Mouse (Mus musculus) heart, postnatal 0 days (tissue): ENCODE data around the gene Capzb. TPM values are rescaled to one million over a fixed set of nuclear protein-coding genes. Genes with fewer than 3 reads are reported as not detected.

Experiments
- ATAC-seq: fragments of 200-750 bp; cut with Nextera tagmentation; 2 replicates; pipeline ENCODE4 v1.8.0; 2017; ENCODE audit warnings: low read depth, moderate number of reproducible peaks, moderate library complexity; ENCODE audit not compliant: insufficient read depth
- DNase-seq: peaks from one replicate; pipeline ENCODE4 v3.0.0-alpha.2; 2016; ENCODE audit warnings: low spot score
- H3K27ac ChIP-seq: fragments of 300-500 bp; sonication (generic); 2 replicates; pipeline ENCODE4 v1.5.1; 2014; ENCODE audit warnings: low read depth, mild to moderate bottlenecking
- H3K27me3 ChIP-seq: fragments of 300-500 bp; sonication (generic); 2 replicates; pipeline ENCODE4 v1.6.1; 2014; ENCODE audit warnings: low read length, mixed read lengths; ENCODE audit not compliant: control insufficient read depth, insufficient read depth
- H3K36me3 ChIP-seq: fragments of 300-500 bp; sonication (generic); replicated peaks from 2 replicates; pipeline ENCODE4 v1.6.1; 2014; ENCODE audit warnings: low read length, mixed read lengths; ENCODE audit not compliant: control insufficient read depth, insufficient read depth
- H3K4me1 ChIP-seq: fragments of 300-500 bp; sonication (generic); 2 replicates; pipeline ENCODE4 v1.6.1; 2014; ENCODE audit warnings: antibody characterized with exemption; ENCODE audit not compliant: control insufficient read depth, insufficient read depth
- H3K4me2 ChIP-seq: fragments of 300-500 bp; sonication (generic); 2 replicates; pipeline ENCODE4 v1.6.1; 2014; ENCODE audit warnings: low read depth, mild to moderate bottlenecking, low read length, moderate library complexity
- H3K4me3 ChIP-seq: fragments of 300-500 bp; sonication (generic); 2 replicates; pipeline ENCODE4 v1.5.1; 2014; ENCODE audit warnings: low read depth, low read length
- H3K9ac ChIP-seq: fragments of 300-500 bp; sonication (generic); replicated peaks from 2 replicates; pipeline ENCODE4 v1.6.1; 2014; ENCODE audit warnings: low read depth, low read length, mixed read lengths
- H3K9me3 ChIP-seq: fragments of 300-500 bp; sonication (generic); replicated peaks from 2 replicates; pipeline ENCODE4 v1.6.1; 2016; ENCODE audit warnings: low read length; ENCODE audit not compliant: control insufficient read depth
- CTCF ChIP-seq: IDR thresholded peaks from 2 replicates; pipeline ENCODE4 v1.5.1; 2016; ENCODE audit warnings: antibody characterized with exemption, control low read depth, low read depth
- EP300 ChIP-seq: IDR thresholded peaks from 2 replicates; pipeline ENCODE4 v1.6.1; 2016; ENCODE audit warnings: antibody characterized with exemption, low read depth
- WGBS: fragments of 180-500 bp; shearing (Covaris S2); extraction: QIAGEN DNeasy Blood & Tissue Kit; methylation state at CpG from one replicate; pipeline ENCODE4 v1.1.7; 2014; 5-methylcytosine and 5-hydroxymethylcytosine counted together
- polyA plus RNA-seq: library from polyadenylated mRNA; unstranded; fragments of >200 nt; fragmentation: Nextera tagmentation; extraction: Ambion mirVana; gene quantifications from 2 replicates; pipeline ENCODE4 v1.2.1, GENCODE M21; 2015
- total RNA-seq: library from RNA; depleted of rRNA; stranded (reverse); fragments of >200 nt; gene quantifications from 2 replicates; pipeline ENCODE4 v1.2.3, GENCODE M21; 2014; ENCODE audit warnings: low replicate concordance

Gene Capzb
- total and polyA plus RNA-seq, 2 experiments from 2014 or later, result 131 to 363 TPM

DNA sequence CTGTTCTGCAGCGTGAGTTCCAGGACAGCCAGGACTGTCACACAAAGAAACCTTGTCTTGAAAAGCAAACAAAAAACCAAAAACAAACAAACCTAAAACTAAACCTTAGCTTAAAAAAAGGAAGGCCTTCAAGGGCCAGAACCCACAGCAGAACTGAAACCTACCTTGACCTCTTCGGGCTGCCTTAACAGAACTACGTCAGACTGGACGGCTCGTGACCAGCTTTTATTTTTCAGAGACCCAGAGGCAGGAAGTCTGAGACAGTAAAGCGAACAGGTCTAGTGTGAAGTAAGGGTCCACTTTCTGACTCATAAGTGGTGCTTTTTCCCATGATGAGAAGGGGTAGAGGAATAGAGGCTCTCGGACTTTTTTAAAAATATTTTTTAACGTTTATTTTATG lies 26.5 kb upstream of the Capzb start:
- DNase-seq (no peak), ATAC-seq (no peak)
- H3K4me2 ChIP-seq, result no peak overlapping the region
- no peaks in the 10 kb centered on the region for H3K27me3 ChIP-seq
- no peak overlapping the region for H3K9ac ChIP-seq
- 82% methylated on average over 8 of the region's 8 CpGs for WGBS
- H3K27ac ChIP-seq, result no peak overlapping the region
- H3K36me3 ChIP-seq, result no peaks in the 10 kb centered on the region
- H3K9me3 ChIP-seq, result no peaks in the 10 kb centered on the region
- no peak for TF ChIP-seq CTCF
- no peak for TF ChIP-seq EP300
- no peaks in the 10 kb centered on the region for H3K4me1 ChIP-seq
- no peak overlapping the region for H3K4me3 ChIP-seq

DNA sequence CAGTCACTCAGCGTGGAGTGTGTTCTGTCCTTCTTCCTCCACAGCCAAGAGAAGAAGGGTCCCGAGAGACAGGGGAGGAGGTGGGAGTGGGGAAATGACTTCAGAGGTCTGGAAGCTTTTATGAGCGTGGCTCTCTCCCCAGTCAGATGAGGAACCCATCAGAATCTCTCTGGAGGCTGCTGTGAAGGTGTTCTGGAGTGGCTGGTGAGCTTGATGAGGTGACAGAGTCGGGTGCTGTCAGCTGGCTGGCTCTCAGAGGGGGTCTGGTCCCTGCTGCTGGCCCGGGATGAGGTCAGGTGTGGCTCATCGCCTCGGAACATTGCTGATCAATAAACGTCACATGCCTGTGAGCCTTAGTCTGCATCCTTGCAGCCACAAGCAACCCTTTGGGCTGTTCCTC lies 25.6 kb upstream of the Capzb start:
- TF ChIP-seq EP300 (no peak), CTCF (no peak)
- Histone ChIP-seq H3K4me1 (no peaks in the 10 kb centered on the region), H3K4me3 (no peak overlapping the region), H3K4me2 (no peak overlapping the region), H3K9me3 (no peaks in the 10 kb centered on the region), H3K27ac (no peak overlapping the region), H3K36me3 (no peaks in the 10 kb centered on the region), H3K9ac (no peak overlapping the region), H3K27me3 (no peaks in the 10 kb centered on the region)
- ATAC-seq, result no peak
- DNase-seq, result no peak
- WGBS, result 44% methylated on average over 8 of the region's 8 CpGs

DNA sequence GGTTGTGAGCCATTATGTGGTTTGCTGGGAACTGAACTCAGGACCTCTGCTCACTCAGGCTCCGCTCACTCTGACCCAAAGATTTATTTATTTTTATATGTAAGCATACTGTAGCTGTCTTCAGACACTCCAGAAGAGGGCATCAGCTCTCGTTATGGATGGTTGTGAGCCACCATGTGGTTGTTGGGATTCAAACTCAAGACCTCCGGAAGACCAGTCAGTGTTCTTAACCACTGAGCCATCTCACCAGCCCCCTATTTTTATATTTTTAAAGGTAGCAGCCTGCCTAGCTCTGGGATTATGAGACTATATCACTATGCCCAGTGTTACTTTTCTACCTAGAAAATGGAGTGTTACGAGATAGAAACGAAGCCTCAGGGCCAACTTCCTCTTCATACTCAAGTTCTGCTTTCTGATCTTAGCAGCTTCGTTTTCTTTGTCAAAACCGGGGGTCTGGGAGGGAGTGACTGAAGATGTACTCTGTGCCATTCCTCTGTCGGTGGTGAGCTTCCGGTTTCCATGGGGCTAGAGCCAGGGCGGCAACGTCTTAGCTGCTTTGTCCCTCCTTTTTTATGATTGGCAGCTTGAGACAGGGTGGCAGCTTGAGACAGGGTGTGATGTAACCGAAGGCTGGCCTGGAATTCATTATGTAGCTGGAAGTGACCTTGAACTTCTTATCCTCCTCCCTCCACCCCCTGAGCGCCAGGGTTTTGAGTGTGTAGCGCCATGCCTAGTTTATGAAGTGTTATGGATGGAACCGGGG lies 23.5 kb upstream of the Capzb start:
- WGBS, result 71% methylated on average over 15 of the region's 15 CpGs
- DNase-seq (no peak), ATAC-seq (no peak)
- Histone ChIP-seq H3K4me2 (no peak overlapping the region), H3K27ac (no peak overlapping the region), H3K9ac (no peak overlapping the region), H3K36me3 (no peaks in the 10 kb centered on the region), H3K4me1 (no peaks in the 10 kb centered on the region), H3K27me3 (no peaks in the 10 kb centered on the region), H3K9me3 (no peaks in the 10 kb centered on the region), H3K4me3 (no peak overlapping the region)
- TF ChIP-seq EP300, result no peak
- no peak for TF ChIP-seq CTCF

DNA sequence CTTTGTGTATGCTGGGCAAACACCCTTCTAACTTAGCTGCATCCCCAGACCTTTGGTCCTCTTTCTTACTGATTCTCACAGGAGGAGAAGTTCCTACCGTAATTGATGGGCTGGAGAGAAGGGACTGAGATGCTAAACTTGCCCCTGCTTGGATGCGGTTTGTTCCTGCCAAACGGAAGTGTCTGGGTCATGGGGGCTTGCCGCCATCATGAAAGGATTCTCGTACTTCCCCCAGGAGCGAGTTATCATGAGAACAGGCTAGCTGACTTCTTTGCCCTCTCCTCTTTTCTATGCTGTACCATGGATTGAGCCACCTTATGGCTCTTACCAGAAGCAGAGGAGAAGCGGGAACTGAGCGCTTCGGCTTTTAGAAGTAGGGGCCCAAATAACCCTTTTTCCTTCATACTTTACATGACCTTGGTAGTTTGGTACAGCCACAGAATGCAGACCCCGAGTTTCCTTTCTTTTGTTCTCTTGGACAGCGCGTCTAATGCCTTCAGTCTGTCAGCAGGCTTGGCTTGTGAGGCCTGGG lies 22.9 kb upstream of the Capzb start:
- Histone ChIP-seq H3K36me3 (no peaks in the 10 kb centered on the region), H3K9me3 (no peaks in the 10 kb centered on the region), H3K27me3 (no peaks in the 10 kb centered on the region), H3K4me2 (no peak overlapping the region), H3K27ac (no peak overlapping the region), H3K4me3 (no peak overlapping the region), H3K9ac (no peak overlapping the region), H3K4me1 (no peaks in the 10 kb centered on the region)
- DNase-seq, result no peak
- WGBS, result 79% methylated on average over 12 of the region's 12 CpGs
- no peak for TF ChIP-seq CTCF
- TF ChIP-seq EP300, result no peak
- no peak for ATAC-seq

DNA sequence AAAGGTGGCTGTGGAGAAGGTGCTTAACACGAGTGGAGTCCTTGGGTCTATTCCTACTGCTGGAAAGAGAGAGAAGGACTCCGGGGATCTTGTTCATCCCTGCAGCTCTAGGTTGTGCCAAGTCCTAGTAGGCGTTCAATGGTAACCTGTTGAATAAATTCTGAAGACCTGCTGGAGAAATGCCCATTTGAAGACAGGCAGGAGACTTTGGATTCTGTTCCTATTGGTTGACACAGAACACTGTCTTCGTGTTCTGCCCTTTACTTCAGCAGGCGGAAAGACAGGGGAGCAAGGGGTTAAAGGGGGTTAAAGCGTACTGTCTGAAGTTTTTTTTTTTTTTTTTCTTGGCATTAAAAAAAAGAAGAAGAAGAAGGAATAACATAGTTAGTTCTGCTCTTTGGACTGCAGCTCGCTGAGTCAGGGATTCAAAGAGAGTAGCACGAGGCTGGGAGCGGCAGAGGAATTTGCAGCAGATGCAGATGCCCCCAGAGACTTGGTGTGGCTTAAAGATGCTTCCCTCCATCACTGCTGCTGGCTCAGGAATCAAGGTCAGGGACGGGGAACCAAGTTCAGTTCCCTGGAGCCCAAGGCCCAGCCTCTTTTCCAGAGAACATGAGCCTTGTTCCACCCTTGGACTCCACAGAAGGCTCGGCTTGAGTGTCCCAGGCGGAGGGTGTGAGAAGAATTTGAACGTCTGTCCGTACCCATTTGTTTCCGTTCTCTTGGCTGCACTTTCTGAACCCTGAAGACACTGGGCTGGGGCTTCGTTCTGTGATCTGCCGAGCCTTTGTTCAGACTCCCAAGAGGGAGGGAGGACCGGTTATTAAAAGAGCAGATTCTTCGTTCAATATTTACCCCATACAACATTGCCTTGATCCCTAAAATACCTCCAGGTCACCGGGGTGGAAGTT lies 17.4 kb upstream of the Capzb start:
- H3K4me1 ChIP-seq, result no peaks in the 10 kb centered on the region; the same call in 1 of the 2 replicates
- no peaks in the 10 kb centered on the region for H3K27me3 ChIP-seq
- no peaks in the 10 kb centered on the region; the same call in 1 of the 2 replicates for H3K9me3 ChIP-seq
- peak; percentile 33 for ATAC-seq
- no peak overlapping the region for H3K9ac ChIP-seq
- H3K27ac ChIP-seq, result peak overlapping the region; percentile 62
- no peaks in the 10 kb centered on the region for H3K36me3 ChIP-seq
- no peak for TF ChIP-seq EP300
- no peak for TF ChIP-seq CTCF
- peak; percentile 43 for DNase-seq
- H3K4me3 ChIP-seq, result no peak overlapping the region
- 47% methylated on average over 20 of the region's 20 CpGs for WGBS
- peak overlapping the region; percentile 18; the same call in 1 of the 2 replicates for H3K4me2 ChIP-seq
